9 mouse cellular contexts compared by ENCODE assay signal in the genomic region with DNA sequence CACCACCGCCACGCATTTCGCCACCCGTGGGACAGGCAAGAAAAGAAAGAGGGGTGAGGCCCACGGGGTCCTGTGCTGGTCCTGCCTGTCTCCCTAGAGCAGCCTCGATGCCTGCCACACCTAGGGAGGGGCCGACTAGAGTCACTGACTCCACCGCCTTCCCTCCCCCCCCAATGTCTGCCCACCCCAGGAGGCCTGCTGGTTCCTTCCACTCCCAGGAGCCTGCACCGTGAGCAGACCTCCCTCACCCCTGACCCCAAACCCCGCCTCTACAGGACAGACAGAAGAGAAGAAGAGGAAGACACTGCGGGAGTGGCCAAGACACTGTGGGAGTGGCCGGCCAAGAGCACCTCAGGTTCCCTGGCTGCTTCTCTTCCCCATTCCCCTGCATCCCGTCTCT. TPM values are rescaled to one million over a fixed set of nuclear protein-coding genes. Genes with fewer than 3 reads are reported as not detected.
DNase-seq lines count a peak whose midpoint lies in the region; ATAC-seq lines count a peak whose summit lies in the region.
"Had no signal": no experiment of that assay in that cellular context is flagged by ENCODE, and none has a peak within 500 bp of the region (broad histone marks: within the 10 kb centered on the region; RNA-seq: fewer than 3 reads in every experiment).

No protein-coding gene starts in this region.

- WGBS in neural tube, embryonic 11.5 days, result 49% methylated on average over 13 of the region's 13 CpGs
- WGBS in embryonic facial prominence, embryonic 14.5 days, result 49% methylated on average over 10 of the region's 13 CpGs
- WGBS in limb, embryonic 13.5 days, result 43% methylated on average over 12 of the region's 13 CpGs
- WGBS in stomach, embryonic 14.5 days, result 37% methylated on average over 13 of the region's 13 CpGs

- H3K4me1 ChIP-seq in neural tube, embryonic 11.5 days (ENCODE audit: control insufficient read depth, insufficient read depth, low read length), result no peaks in the 10 kb centered on the region
- no peaks in the 10 kb centered on the region for H3K4me1 ChIP-seq in embryonic facial prominence, embryonic 14.5 days (ENCODE audit: control insufficient read depth, insufficient read depth, low read length)
- no peaks in the 10 kb centered on the region for H3K4me1 ChIP-seq in limb, embryonic 13.5 days
- H3K4me1 ChIP-seq in stomach, embryonic 14.5 days (ENCODE audit: control insufficient read depth, insufficient read depth, low read length), result no peaks in the 10 kb centered on the region

- 0 out of 2 replicates have a peak, but pooled peaks have one; percentile 16 for ATAC-seq in neural tube, embryonic 11.5 days (ENCODE audit: insufficient read depth, low FRiP score, low TSS enrichment)
- no peak for ATAC-seq in embryonic facial prominence, embryonic 14.5 days (ENCODE audit: low read depth)
- 0 out of 2 replicates have a peak, but pooled peaks have one; percentile 36 for ATAC-seq in limb, embryonic 13.5 days (ENCODE audit: low FRiP score, low read depth)
- ATAC-seq in stomach, embryonic 14.5 days (ENCODE audit: insufficient number of reproducible peaks, insufficient read depth, low FRiP score, low read depth), result peak; percentile 49; the same call in 1 of the 2 replicates

- H3K27me3 ChIP-seq in neural tube, embryonic 11.5 days (ENCODE audit: control insufficient read depth, insufficient read depth, low read length), result no peaks in the 10 kb centered on the region
- no peaks in the 10 kb centered on the region for H3K27me3 ChIP-seq in embryonic facial prominence, embryonic 14.5 days (replicated peaks; ENCODE audit: control insufficient read depth, insufficient read depth, low read length)
- no peaks in the 10 kb centered on the region for H3K27me3 ChIP-seq in limb, embryonic 13.5 days
- H3K27me3 ChIP-seq in stomach, embryonic 14.5 days (ENCODE audit: control insufficient read depth, insufficient read depth, low read length), result no peaks in the 10 kb centered on the region

- no peak overlapping the region for H3K4me3 ChIP-seq in neural tube, embryonic 11.5 days (ENCODE audit: low read depth, low read length)
- 0 out of 2 replicates have a peak overlapping the region, but pooled peaks have one; percentile 10 for H3K4me3 ChIP-seq in embryonic facial prominence, embryonic 14.5 days (ENCODE audit: low read depth, low read length)
- H3K4me3 ChIP-seq in limb, embryonic 13.5 days, result peak overlapping the region; percentile 11
- no peak overlapping the region for H3K4me3 ChIP-seq in stomach, embryonic 14.5 days (ENCODE audit: low read depth, low read length)
- H3K4me3 ChIP-seq: myocyte had no signal

- H3K9ac ChIP-seq in neural tube, embryonic 11.5 days (ENCODE audit: low read length), result no peak overlapping the region
- no peak overlapping the region for H3K9ac ChIP-seq in embryonic facial prominence, embryonic 14.5 days (ENCODE audit: low read depth, low read length)
- H3K9ac ChIP-seq in limb, embryonic 13.5 days, result no peak overlapping the region; the same call in 1 of the 2 replicates
- no peak overlapping the region for H3K9ac ChIP-seq in stomach, embryonic 14.5 days (replicated peaks; ENCODE audit: low read depth, low read length)

- H3K4me2 ChIP-seq in neural tube, embryonic 11.5 days (ENCODE audit: low read depth), result no peak overlapping the region
- peak overlapping the region; percentile 41 for H3K4me2 ChIP-seq in embryonic facial prominence, embryonic 14.5 days (ENCODE audit: low read depth, low read length)
- peak overlapping the region; percentile 45 for H3K4me2 ChIP-seq in limb, embryonic 13.5 days (replicated peaks)
- H3K4me2 ChIP-seq in stomach, embryonic 14.5 days (replicated peaks; ENCODE audit: low read depth, low read length), result peak overlapping the region; percentile 22; the same call in 1 of the 2 replicates

- no peaks in the 10 kb centered on the region for H3K36me3 ChIP-seq in neural tube, embryonic 11.5 days (ENCODE audit: control insufficient read depth, insufficient read depth, low read length)
- no peaks in the 10 kb centered on the region for H3K36me3 ChIP-seq in embryonic facial prominence, embryonic 14.5 days (ENCODE audit: control insufficient read depth, insufficient read depth, low read length)
- H3K36me3 ChIP-seq in limb, embryonic 13.5 days, result no peaks in the 10 kb centered on the region
- H3K36me3 ChIP-seq in stomach, embryonic 14.5 days (ENCODE audit: control insufficient read depth, insufficient read depth, low read length), result no peaks in the 10 kb centered on the region

- no peak for DNase-seq in neural tube, embryonic 11.5 days (ENCODE audit: low spot score)
- DNase-seq in neural tube, embryonic 10.5 days (ENCODE audit: extremely low spot score, low spot score), result no peak
- DNase-seq in embryonic facial prominence, embryonic 14.5 days (ENCODE audit: low spot score), result no peak
- DNase-seq in spleen, postnatal 10 days (ENCODE audit: low spot score in 2 of 2), result no peak
- DNase-seq in cerebellum, postnatal 14 days, result no peak
- DNase-seq in Muller cell, postnatal 12 days (ENCODE audit: inconsistent ontology term), result no peak

- H3K27ac ChIP-seq in neural tube, embryonic 11.5 days (ENCODE audit: low read depth, low read length), result no peak overlapping the region
- H3K27ac ChIP-seq in embryonic facial prominence, embryonic 14.5 days (replicated peaks; ENCODE audit: low read depth, low read length), result no peak overlapping the region
- no peak overlapping the region for H3K27ac ChIP-seq in limb, embryonic 13.5 days
- H3K27ac ChIP-seq in stomach, embryonic 14.5 days (ENCODE audit: low read length), result no peak overlapping the region

- H3K9me3 ChIP-seq in neural tube, embryonic 11.5 days (ENCODE audit: control insufficient read depth, low read length), result 0 out of 2 replicates have a peak, but pooled peaks cover 2% of the 10 kb centered on the region
- peaks cover 11% of the 10 kb centered on the region; the same call in 1 of the 2 replicates for H3K9me3 ChIP-seq in embryonic facial prominence, embryonic 14.5 days (ENCODE audit: control insufficient read depth, low read length)
- H3K9me3 ChIP-seq in limb, embryonic 13.5 days, result peaks cover 9% of the 10 kb centered on the region; the same call in 1 of the 2 replicates
- peaks cover 3% of the 10 kb centered on the region; the same call in 1 of the 2 replicates for H3K9me3 ChIP-seq in stomach, embryonic 14.5 days (ENCODE audit: control insufficient read depth, low read depth, low read length)

RNA-seq across cellular contexts. Expression of a gene that starts 12.5 kb away (rescaled TPM):
- 14.4 and 16.7 TPM in 2 replicates for polyA plus RNA-seq in neural tube, embryonic 11.5 days (2014; fragmentation: Nextera tagmentation; extraction: Ambion mirVana)
- polyA plus RNA-seq in embryonic facial prominence, embryonic 14.5 days (2014; fragmentation: Nextera tagmentation; extraction: Ambion mirVana), result 14.9 and 18.7 TPM in 2 replicates
- 15.7 and 16.0 TPM in 2 replicates for polyA plus RNA-seq in limb, embryonic 13.5 days (2015; fragmentation: Nextera tagmentation; extraction: Ambion mirVana)
- polyA plus RNA-seq in stomach, embryonic 14.5 days (2014; fragmentation: Nextera tagmentation; extraction: Ambion mirVana), result 17.4 and 17.7 TPM in 2 replicates

Comparison
In these comparisons a context has a peak if more than half of its experiments do, and no peak if none do; other contexts are left out.
1. H3K4me3 ChIP-seq: peak in embryonic facial prominence, embryonic 14.5 days (single experiment) and limb, embryonic 13.5 days (single experiment); none in neural tube, embryonic 11.5 days (single experiment) and stomach, embryonic 14.5 days (single experiment).